Mouse (Mus musculus): Measurements from ENCODE around the gene Fam78a.
"Not testable (repeated sequence)": the region's sequence is repeated elsewhere in the genome, so short reads cannot be mapped to it uniquely, and the experiment has no call there.

The Fam78a gene

DNA sequence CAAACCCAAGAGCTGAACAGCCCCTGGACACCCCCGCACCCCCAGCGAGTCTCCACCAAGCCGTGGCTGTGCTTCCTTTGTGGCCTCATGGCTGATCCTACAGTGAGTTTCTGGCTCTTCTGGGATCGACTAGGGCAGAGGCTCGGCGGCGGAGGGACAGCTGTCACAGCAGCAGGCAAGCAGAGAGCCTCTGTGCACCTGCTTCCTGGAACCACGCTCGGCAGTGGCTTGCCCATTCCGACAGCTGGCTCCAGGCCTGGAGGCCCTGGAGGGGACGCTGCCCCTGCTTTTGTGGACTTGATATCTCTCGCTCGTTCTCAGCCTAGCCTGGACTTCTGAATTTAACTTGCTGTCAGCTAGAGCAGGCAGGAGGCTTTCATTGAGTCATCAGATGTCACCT is 19.7 kb downstream of the Fam78a start:
- DNase-seq, result no peak

DNA sequence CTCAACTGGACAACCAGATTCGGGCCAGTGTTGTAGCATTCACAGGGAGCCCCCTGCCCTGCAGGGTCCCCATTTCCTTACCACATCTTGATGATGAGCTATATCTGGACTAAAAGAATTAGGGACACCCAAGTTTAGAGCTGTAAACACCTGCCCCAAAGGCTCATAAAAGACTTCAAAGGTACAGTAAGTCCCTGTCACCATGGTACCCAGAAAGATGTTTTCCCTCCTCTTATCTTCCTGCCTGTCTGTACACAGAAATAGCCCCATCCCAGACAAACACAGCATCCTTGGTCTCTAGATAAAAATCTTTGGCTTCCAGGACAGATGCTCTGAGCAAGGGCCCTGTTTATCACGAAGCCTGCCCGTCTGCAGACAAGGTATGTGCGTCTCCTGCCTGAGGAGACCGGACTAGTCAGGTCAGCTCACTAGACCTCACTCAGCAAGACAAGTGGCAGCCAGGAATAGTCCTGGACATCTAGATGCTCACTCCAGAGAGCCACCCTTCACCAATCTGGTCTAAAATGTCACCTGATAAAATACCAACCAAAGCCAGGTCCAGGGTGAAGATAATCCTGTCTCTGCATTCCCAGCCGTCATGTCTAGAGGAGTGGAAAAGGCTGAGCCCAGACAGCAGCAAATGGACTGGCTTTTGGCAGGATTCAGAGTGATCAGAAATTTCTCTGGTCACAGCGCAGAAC is 21.1 kb downstream of the Fam78a start:
- no peak for DNase-seq

DNA sequence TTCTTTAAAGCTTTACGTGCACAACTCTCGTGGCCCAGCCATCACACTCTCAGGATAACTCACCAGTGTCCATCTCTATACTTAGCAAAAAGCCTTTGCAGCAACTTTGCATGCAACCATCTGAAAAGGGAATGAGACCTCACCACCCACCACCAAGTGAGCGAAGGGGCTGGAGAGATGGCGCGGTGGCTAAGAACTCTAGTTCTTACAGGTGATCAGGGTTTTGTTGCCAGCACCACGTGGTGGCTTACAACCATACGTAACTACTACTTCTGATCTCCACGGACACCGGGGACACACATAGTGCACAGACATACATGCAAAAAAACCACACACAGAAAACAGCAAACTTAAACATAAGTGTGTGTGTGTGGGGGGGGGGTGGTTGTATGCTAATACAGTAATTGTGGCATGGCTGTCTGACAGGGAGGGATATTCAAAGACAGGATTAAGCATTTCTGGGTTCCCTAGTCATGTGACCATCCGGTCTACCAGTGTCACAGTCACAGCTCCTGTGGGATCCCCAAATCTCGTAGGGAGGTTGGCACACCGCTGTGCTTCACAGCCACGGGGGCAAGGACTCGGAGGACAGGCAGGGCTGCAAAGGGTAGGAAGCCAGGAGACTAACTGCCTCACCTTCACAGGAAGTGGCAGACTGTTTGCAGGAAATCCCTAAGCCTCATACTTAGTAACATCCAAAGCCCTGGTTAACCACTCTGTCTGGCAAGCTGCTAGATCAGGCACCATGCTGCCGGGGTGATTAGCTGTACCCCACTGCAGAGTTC is 21.8 kb downstream of the Fam78a start:
- DNase-seq, result no peak

DNA sequence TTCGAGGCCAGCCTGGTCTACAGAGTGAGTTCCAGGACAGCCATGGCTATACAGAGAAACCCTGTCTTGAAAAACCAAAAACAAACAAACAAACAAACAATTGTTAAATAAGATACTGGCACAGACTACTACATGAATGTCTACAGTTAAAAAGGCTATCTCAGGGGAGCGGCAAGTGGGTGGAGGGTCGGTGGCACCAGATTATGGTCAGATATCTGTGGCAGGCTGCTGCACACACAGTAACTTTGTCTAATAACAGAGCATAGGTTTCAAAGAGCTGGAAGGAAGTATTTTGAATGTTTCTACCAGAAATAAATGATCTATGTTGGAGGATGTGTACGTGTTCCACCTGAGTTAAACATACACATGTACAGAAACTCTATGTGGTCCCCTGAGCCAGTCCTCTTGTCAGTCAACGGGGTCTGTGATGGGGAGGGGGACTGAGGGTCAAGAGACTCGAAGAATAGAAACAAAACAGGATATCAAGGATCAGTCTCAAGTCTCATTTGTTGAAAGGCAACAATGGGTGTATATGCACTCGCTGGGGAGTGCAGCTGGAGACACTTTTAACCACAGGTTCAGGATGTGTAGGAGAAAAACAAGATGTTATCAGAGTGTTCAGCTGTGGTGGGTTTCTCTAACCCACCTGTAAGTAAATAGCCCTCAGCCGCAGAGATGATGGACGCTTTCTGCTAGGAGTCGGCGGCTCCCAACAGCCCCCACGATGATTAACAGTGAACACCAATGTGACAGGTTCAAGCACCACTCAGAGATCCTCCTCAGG is 22.7 kb downstream of the Fam78a start:
- DNase-seq, result no peak

DNA sequence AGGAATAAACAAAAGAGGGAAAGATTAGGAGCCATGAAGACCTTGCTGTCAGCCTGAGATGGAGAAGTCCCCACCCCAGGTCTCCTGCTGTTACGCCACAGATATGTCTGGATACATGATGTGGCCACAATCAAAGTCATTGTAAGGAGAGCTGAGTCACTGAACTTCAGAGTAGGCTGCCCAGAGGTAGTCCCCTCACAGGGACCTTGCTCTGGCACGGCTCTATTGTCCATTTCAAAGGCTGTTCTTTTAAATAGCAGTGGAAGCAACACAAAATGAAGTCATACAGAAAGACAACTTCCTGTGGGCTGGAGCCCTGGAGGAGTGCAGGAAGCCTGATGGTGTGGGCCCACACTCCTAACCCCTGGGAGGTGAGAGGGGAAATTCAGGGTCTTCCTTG is 23.5 kb downstream of the Fam78a start:
- no peak for DNase-seq

DNA sequence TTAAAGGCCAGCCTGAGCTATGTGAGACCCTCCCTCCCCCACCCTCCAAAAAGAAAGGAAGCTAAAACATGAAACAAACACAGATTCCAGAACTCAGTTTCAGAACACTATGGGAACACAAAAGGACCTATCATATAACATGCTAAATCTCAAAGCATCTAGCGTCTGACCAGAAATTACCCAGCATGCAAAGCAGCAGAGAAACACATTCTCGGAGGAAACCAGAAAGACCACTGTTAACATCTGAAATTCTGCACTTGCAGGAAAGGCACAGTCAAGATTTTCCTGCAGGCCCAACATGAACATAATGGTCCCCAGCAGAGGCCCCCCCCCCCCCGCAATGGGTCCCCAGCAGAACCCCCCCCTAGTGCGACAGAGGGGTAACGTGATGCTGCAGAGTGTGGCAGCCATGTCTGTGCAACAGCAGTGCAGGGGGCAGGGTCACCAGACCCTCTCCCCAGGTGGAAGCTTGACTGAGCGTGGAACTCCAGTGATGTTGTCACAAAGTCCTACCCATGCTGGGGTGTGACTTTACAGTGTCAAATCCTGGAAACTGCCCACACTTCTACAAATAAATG is 24.3 kb downstream of the Fam78a start:
- no peak for DNase-seq

DNA sequence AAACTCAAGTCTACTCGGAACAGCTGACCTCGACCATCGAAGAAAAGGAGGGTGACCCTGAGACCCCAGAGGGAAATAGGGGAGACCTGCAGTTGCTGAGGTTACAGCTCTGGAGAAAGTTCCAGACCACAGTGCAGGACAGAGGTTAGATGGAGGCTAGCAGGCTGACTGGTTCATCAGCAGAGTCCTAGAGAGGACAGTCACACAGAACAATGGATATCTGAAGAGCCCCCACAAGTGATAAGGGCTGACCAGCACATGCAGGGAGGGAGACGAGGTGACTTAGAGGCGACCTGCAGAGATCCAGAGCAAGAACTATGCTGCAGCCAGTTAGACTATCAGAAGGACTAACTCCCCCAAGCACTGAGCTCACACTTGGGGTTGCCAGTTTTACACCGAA is 25.0 kb downstream of the Fam78a start:
- DNase-seq, result no peak

DNA sequence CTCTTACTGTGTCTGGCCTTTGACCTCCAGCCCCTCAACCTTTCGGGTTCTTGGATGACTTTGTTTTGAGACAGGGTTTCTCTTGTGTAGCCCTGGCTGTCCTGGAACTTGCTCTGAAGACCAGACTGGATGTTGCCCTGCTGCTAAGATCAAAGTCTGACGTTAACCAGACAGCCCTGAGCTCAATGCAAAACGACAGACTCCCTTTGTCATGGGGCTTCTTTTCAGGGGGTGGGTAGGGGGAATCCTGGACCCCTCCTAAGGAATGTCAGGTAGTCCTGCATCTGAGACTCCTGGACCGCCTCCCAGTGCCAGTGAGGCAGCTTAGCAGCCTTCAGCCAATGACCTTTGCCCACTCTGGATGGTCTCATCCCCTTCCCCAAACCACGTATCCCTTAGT is 25.9 kb downstream of the Fam78a start:
- DNase-seq, result no peak

DNA sequence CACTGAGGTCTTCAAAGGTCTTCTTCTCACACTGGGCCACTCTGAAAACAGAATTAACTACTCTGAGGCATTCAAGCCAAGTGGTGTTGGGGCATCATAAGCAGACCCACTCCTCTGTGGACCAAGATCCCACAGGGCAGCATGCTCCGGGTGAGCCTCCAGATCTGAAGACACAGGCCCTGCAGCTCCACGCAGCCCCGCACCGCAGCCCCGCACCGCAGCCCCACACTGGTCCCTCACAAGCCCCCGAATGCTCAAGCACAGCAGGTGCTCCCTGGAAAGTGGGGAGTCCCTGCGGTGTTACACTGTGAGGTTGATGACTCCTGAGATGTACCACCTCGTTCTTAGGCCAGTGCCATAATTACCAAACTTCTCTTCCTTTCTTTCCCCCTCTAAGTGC is 26.4 kb downstream of the Fam78a start:
- DNase-seq, result no peak

DNA sequence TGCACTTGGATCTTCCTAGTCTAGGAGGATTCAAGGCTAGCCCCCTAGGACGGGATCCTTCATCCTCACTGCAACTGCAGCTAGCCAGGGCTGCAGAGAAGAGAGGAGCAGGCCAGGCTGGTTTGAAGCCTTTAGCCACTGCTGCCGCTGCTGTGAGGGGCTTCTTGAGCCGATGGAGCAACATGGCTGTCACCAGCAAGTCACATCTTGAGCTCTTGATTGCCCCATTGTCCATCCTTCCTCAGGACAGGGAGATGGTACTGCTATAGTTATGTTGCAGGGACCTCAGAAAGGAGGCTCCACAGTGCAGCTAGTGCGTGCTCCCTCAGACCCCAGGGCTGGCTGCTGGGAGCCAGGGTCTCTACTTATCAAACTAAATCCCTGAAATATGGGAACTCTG is 26.9 kb downstream of the Fam78a start:
- DNase-seq, result no peak

DNA sequence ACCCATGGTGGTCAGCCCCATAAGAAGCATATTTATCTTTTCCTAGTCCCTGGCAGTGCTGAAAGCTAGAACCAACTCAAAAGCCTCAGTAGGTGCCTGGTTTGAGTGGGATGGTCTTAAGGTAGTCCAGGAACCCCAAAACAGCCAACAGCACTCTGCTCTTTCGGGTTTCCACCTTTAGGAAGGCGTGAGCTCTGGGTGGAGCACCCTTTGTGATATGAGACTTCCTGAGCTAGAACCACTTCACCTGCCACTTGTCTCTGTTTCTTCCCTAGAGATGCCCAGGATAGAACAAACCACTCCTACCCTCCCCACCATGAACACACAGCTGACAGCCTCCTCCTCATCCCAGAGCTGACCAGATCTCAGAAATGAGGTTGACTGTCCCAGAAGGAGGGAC is 27.3 kb downstream of the Fam78a start:
- no peak for DNase-seq

DNA sequence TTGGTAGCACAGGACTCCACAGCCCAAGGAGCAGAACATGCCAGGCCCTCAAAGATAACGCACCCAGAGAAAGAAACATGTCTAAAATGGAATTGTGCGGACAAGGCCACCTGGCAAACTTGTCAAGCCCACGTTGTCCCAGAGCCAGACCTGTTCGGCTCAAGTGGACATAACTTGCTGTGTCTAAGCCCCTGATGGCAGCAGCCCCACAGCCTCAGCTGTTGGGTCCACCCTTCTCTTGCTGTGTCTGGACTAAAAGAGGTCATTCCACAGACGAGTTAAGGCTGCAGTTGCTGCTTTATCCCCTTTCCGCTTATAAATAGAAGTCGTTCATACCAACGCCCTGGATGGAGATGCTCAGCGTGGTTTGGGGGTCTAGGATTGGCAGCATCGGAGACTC is 28.1 kb downstream of the Fam78a start:
- no peak for DNase-seq

DNA sequence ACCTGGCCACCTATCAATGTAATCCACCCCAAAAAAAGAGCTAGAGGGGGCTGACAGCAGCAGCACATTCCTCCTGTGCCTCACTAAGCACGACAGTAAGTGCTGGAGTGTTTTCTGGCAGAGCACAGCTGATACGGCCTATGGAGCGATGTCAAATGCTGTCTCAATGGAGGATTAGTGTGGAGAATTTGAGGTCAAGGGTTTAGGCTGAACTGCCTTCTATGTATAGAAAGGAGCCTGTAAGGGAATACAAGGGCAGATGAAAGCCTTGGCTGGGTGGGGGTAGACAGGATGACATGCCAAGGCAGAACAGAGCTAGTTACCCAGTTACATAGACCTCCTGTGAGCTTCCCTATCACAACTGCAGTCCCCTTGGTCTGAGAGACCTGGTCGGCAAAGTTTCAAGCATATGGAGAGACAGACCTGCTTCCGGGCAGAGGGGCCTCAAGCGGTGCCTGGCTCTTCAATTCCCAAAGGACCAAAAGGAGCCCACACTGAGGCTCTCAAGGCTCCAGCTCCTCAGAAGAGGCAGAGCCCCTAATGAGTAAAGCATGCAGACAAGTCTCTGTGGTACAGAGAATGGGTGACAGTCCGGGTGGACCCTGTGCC is 29.2 kb downstream of the Fam78a start:
- DNase-seq, result no peak

DNA sequence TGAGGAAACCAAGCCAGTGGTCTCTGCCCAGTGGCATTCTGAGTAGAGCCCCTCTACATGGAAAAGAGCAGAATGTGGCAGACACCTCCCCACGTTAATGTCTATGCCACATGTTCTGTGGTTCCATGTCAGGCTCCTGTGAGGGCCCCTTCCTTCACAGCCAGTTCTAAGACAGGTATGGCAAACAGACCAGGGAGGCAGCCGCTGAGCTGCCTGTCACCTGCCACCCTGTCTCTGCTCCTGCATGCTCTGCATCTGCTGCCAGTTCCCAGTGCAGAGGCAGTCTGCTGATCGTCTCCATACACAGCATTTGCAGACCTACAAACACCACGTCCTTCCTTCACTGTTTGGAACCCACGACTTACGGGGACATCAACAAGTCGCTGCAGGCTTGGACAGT is 32.2 kb downstream of the Fam78a start:
- no peak for DNase-seq

DNA sequence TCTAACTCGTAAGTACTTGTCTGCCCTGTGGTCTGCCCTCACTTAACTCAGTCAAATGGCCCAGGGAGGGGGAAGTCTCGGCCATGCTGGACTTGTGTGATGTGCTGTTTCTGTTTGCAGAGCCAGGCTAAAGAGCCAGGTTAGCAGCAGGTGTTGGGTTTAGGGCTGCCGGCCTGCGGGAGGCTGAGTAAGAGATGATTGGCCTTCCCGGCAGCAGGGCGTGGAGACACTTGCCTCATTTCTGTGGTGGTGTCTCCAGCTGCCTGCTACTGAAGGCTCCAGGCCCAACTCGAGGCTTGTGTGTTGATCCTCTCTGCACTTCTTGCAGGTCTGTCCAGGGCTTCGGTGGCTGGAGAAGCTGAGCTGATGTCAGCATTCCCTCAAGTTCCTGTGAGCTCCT is 32.9 kb downstream of the Fam78a start:
- DNase-seq, result no peak

DNA sequence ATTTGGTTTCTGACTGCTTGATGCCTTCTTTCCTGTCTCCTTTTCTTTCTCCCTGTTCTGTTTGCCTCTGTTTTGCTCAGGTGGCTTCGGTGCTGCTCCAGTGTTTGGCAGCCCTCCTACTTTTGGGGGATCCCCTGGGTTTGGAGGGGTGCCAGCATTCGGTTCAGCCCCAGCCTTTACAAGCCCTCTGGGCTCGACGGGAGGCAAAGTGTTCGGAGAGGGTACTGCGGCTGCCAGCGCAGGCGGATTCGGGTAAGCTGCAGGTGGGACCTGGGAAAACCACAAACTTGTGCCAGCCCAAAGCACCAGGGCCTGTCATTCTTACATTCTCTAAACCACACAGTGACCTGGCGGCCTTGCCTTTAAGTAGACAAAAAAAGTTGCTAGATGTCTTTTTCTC is 37.3 kb downstream of the Fam78a start:
- DNase-seq, result no peak

DNA sequence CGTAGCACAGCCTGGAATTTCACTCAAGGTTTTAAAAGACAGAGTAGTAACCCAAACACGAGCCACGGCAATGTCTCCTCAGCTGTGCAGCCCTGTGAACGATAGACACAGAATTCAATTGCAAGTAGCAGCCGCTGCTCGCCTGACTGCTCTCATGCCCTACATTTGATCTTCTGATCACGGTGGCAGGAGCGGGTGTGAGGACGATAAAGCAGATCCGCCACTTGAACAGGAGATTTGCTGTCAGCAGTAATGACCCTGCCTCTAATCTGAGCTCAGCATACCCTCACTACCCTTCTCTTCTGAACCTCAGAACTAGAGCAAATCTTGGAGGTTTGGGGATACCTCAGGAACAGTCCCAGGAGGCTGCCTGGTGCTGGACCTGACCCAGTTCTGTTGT is 38.6 kb downstream of the Fam78a start:
- no peak for DNase-seq

DNA sequence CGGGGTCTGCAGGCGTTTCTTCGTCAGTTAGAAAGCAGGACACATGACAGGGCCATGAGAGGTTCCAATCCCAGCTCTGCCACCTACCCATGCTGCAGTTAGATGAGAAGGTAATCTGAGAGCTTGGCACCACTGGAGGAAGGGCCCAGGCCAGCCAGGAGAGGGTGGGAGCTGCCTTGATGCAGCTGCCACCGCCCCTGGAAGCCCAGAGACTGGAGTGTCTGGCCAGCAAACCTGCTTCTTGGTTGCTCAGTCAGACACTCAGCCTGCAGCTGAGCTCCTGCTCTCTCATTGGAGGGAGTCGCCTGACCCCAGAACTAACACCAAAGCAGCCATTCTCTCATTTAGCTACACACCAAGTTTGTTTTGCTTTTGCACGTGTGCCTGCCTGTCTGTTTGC is 39.3 kb downstream of the Fam78a start:
- no peak for DNase-seq

DNA sequence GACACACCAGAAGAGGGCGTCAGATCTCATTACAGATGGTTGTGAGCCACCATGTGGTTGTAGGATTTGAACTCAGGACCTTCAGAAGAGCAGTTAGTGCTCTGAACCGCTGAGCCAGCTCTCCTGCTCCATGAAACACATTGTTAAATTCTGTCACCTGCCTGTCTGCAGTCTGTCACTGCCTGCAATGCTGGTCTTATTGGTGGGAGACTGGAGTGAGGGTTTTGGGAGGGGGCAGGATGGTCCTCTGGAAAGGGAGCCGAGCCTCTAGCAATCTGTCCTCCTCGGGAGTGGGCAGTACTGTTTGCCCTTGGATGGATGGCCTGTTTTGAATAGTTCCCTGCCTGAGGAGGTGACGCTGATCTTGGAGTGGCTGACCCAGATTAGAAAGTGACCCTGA is 40.8 kb downstream of the Fam78a start:
- no peak for DNase-seq

DNA sequence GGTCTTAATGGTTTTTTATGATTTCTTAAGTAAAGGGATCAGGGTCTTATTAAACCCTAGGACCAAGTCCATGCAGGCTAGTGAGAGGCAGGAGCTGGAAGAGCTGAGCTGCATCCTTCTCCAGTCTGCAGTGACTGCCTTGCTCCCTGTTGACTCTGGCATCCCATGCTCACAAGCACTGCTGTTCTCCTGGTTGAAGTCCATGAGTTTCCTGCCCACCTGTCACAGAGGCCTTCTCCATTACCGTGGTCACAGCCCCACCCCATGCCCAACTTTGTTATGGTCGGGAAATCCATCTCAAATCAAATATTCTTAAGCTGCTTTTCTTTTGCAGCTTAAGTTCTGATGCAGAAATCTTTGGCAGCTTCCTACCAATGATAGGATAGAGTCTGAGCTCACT is 43.6 kb downstream of the Fam78a start:
- DNase-seq, result no peak

DNA sequence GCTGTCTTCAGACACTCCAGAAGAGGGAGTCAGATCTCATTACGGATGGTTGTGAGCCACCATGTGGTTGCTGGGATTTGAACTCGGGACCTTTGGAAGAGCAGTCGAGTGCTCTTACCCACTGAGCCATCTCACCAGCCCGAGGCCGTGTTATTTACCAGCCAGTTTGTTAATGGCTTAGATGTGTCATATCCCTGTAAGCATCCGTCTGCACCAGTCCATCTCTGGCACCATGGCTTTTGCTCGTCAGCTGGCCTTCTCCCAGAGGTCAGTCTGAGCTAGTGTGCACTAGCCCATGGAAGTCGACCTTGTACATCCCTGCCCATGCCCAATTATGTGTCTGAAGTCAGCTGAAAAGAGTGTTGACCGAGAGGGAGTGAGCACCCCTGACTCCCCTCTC is 44.0 kb downstream of the Fam78a start:
- not testable (repeated sequence) for DNase-seq

DNA sequence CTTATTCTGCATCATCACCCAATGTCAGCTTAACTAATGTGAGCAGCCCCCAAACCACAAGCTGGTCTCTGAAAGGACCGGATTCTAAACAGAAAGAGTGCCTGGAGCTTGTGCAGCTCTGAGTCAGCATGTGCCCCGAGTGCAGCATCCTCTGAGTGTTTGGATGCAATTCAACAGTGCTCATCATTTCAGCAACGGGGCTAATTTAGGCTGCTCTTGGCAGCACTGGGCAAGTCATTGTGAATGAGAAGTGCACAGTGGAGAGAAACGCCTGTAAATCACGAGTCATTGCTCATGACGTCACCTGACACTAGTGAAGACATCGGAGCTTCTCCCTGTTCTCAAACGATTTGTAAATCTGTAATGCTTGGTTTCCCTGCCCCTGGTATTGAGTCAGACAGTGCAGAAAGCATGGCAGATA is 46.0 kb downstream of the Fam78a start:
- DNase-seq, result no peak

DNA sequence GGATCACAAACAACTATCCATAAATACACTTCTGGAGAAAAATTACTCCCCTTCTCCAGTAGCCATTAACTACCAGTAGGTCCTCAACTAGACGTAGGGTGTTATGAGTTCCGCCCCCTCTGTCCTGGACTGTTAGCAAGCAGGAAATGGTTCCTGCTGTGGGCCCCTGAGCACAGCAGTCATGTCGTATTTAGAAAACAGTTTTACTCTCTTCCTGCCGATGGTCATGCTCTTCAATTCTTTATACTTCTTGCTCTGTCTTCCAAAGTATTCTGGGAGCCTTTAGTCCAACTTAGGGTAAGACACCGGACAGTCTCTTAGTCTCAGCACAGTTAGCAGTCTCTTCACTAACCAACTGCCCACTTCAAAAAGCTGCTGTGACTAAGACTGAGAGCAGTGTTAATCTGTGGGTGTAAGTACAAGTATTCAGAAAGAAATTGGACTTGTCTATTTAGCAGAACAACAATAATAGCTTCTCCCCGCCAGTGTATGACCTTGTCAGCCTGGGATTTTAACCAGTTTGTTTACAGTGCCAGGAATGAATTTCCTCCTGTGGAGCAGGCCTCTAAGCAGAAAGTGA is 47.3 kb downstream of the Fam78a start:
- DNase-seq, result no peak

Data from kidney, postnatal 10 days (tissue).